Mouse (Mus musculus) CH12.LX (cell line): Measurements from ENCODE around the gene Gm5737. TPM values are rescaled to one million over a fixed set of nuclear protein-coding genes. Genes with fewer than 3 reads are reported as not detected.

ENCODE experiments used
- DNase-seq: peaks from one replicate; pipeline ENCODE4 v3.0.0-alpha.2; 2013; ENCODE audit errors: extremely low read depth
- H3K27ac ChIP-seq: 2 replicates; pipeline ENCODE4 v1.5.1; 2012; ENCODE audit warnings: low read depth, mild to moderate bottlenecking, control low read depth, moderate library complexity; ENCODE audit not compliant: insufficient read depth
- H3K27me3 ChIP-seq: replicated peaks from 2 replicates; pipeline ENCODE3; 2012; ENCODE audit warnings: inconsistent platforms
- H3K36me3 ChIP-seq, 2 experiments: replicated peaks in 1 of 2; 2 replicates each; pipeline versions ENCODE3 to v1.6.1; 2012; ENCODE audit warnings: inconsistent platforms in 1 of 2, low read length in 1 of 2, mild to moderate bottlenecking in 1 of 2, mixed read lengths in 1 of 2, moderate library complexity in 1 of 2; ENCODE audit not compliant: control insufficient read depth in 1 of 2, insufficient read depth in 1 of 2
- H3K4me1 ChIP-seq, 2 experiments: 2 replicates each; pipeline ENCODE4 v1.6.1; 2012; ENCODE audit warnings: inconsistent platforms in 1 of 2, moderate library complexity in 1 of 2; ENCODE audit not compliant: insufficient read depth in 2 of 2, control insufficient read depth in 1 of 2
- H3K4me2 ChIP-seq: 2 replicates; pipeline ENCODE4 v1.6.1; 2012; ENCODE audit warnings: low read depth, mild to moderate bottlenecking, control low read depth; ENCODE audit not compliant: poor library complexity, insufficient read depth, severe bottlenecking
- H3K4me3 ChIP-seq, 3 experiments: fragments of 150-350 bp in 1 of 3; sonication (generic) in 1 of 3; replicated peaks in 1 of 3; 2 replicates each; pipeline versions ENCODE3 to v1.5.1; 2011 to 2012; ENCODE audit warnings: low read depth in 2 of 3, low read length in 2 of 3, mild to moderate bottlenecking in 2 of 3, moderate library complexity in 2 of 3, control low read depth in 1 of 3, improper control_type of control experiment in 1 of 3, inconsistent platforms in 1 of 3, mixed read lengths in 1 of 3; ENCODE audit not compliant: poor library complexity in 1 of 3
- H3K79me2 ChIP-seq: replicated peaks from 2 replicates; pipeline ENCODE4 v1.6.1; 2012; ENCODE audit warnings: mild to moderate bottlenecking, moderate library complexity; ENCODE audit not compliant: control insufficient read depth, poor library complexity, insufficient read depth, severe bottlenecking; ENCODE audit errors: extremely low read depth
- H3K9ac ChIP-seq: 2 replicates; pipeline ENCODE4 v1.6.1; 2012; ENCODE audit warnings: low read depth, mild to moderate bottlenecking, control low read depth, moderate library complexity; ENCODE audit not compliant: insufficient read depth
- H3K9me3 ChIP-seq: replicated peaks from 2 replicates; pipeline ENCODE3; 2012; ENCODE audit warnings: low read length, inconsistent platforms, mixed read lengths
- BHLHE40 ChIP-seq: IDR thresholded peaks from 2 replicates; pipeline ENCODE4 v1.6.1; 2011; ENCODE audit warnings: mild to moderate bottlenecking, low read depth, low read length, improper control_type of control experiment
- CHD1 ChIP-seq: IDR thresholded peaks from 2 replicates; pipeline ENCODE4 v1.6.1; 2012; ENCODE audit warnings: low read depth, low read length, improper control_type of control experiment, inconsistent platforms
- CHD2 ChIP-seq: IDR thresholded peaks from 2 replicates; pipeline ENCODE4 v1.6.1; 2011; ENCODE audit warnings: low read length, improper control_type of control experiment
- CTCF ChIP-seq, 2 experiments: IDR thresholded peaks in 1 of 2; conservative IDR thresholded peaks in 1 of 2; 2 replicates each; pipeline ENCODE4 v1.5.1; 2011 to 2012; ENCODE audit warnings: low read depth in 2 of 2, low read length in 2 of 2, improper control_type of control experiment in 1 of 2, inconsistent platforms in 1 of 2, mild to moderate bottlenecking in 1 of 2, moderate library complexity in 1 of 2
- ETS1 ChIP-seq: conservative IDR thresholded peaks from 2 replicates; pipeline ENCODE4 v1.6.1; 2012; ENCODE audit warnings: low read depth, mild to moderate bottlenecking, inconsistent platforms, low read length, improper control_type of control experiment, moderate library complexity
- GABPA ChIP-seq: IDR thresholded peaks from 2 replicates; pipeline ENCODE4 v1.6.1; 2012; ENCODE audit warnings: low read depth, low read length, improper control_type of control experiment, inconsistent platforms; ENCODE audit not compliant: insufficient replicate concordance
- HCFC1 ChIP-seq: IDR thresholded peaks from 2 replicates; pipeline ENCODE4 v1.6.1; 2012; ENCODE audit warnings: low read depth, mild to moderate bottlenecking, inconsistent platforms, low read length, improper control_type of control experiment
- IRF4 ChIP-seq: IDR thresholded peaks from 2 replicates; pipeline ENCODE4 v1.6.1; 2014; ENCODE audit warnings: low read depth, mild to moderate bottlenecking, inconsistent platforms, low read length, improper control_type of control experiment
- JUN ChIP-seq: IDR thresholded peaks from 2 replicates; pipeline ENCODE4 v1.6.1; 2011; ENCODE audit warnings: low read depth, mild to moderate bottlenecking, low read length, improper control_type of control experiment, moderate library complexity; ENCODE audit not compliant: insufficient read depth
- JUND ChIP-seq: conservative IDR thresholded peaks from 2 replicates; pipeline ENCODE4 v1.6.1; 2011; ENCODE audit warnings: low read depth, low read length, improper control_type of control experiment
- KAT2A ChIP-seq: IDR thresholded peaks from 2 replicates; pipeline ENCODE4 v1.6.1; 2012; ENCODE audit warnings: low read length, improper control_type of control experiment, inconsistent platforms; ENCODE audit not compliant: insufficient replicate concordance
- MXI1 ChIP-seq: IDR thresholded peaks from 2 replicates; pipeline ENCODE4 v1.6.1; 2011; ENCODE audit warnings: mild to moderate bottlenecking, low read depth, low read length, improper control_type of control experiment
- MYC ChIP-seq: IDR thresholded peaks from 2 replicates; pipeline ENCODE4 v1.6.1; 2011; ENCODE audit warnings: low read depth, mild to moderate bottlenecking, improper control_type of control experiment, low read length
- NELFE ChIP-seq: IDR thresholded peaks from 2 replicates; pipeline ENCODE4 v1.6.1; 2011; ENCODE audit warnings: low read depth, low read length, improper control_type of control experiment
- NRF1 ChIP-seq: IDR thresholded peaks from 2 replicates; pipeline ENCODE4 v1.6.1; 2014; ENCODE audit warnings: low read depth, mild to moderate bottlenecking, inconsistent platforms, low read length, improper control_type of control experiment, moderate library complexity
- PAX5 ChIP-seq: IDR thresholded peaks from 2 replicates; pipeline ENCODE4 v1.6.1; 2012; ENCODE audit warnings: low read length, inconsistent platforms, mixed read lengths
- POLR2A ChIP-seq: IDR thresholded peaks from 2 replicates; pipeline ENCODE4 v1.6.1; 2011; ENCODE audit warnings: low read depth, mild to moderate bottlenecking, improper control_type of control experiment, low read length
- POLR2AphosphoS2 ChIP-seq: IDR thresholded peaks from 2 replicates; pipeline ENCODE4 v1.6.1; 2011; ENCODE audit warnings: low read depth, low read length, improper control_type of control experiment
- RAD21 ChIP-seq: IDR thresholded peaks from 2 replicates; pipeline ENCODE4 v1.6.1; 2011; ENCODE audit warnings: low read depth, mild to moderate bottlenecking, low read length, improper control_type of control experiment, moderate library complexity
- RCOR1 ChIP-seq: conservative IDR thresholded peaks from 2 replicates; pipeline ENCODE4 v1.6.1; 2012; ENCODE audit warnings: low read depth, mild to moderate bottlenecking, inconsistent platforms, low read length, improper control_type of control experiment
- SIN3A ChIP-seq: IDR thresholded peaks from 2 replicates; pipeline ENCODE4 v1.6.1; 2012; ENCODE audit warnings: low read length, improper control_type of control experiment, inconsistent platforms
- SMC3 ChIP-seq: IDR thresholded peaks from 2 replicates; pipeline ENCODE4 v1.6.1; 2011; ENCODE audit warnings: low read depth, low read length, improper control_type of control experiment
- TBP ChIP-seq: conservative IDR thresholded peaks from 2 replicates; pipeline ENCODE4 v1.6.1; 2011; ENCODE audit warnings: low read depth, low read length, improper control_type of control experiment
- TCF12 ChIP-seq: IDR thresholded peaks from 2 replicates; pipeline ENCODE4 v1.6.1; 2014; ENCODE audit warnings: low read depth, mild to moderate bottlenecking, inconsistent platforms, low read length, improper control_type of control experiment
- UBTF ChIP-seq: IDR thresholded peaks from 2 replicates; pipeline ENCODE4 v1.6.1; 2012; ENCODE audit warnings: low read depth, mild to moderate bottlenecking, inconsistent platforms, low read length, improper control_type of control experiment, moderate library complexity
- USF2 ChIP-seq: conservative IDR thresholded peaks from 2 replicates; pipeline ENCODE4 v1.6.1; 2011; ENCODE audit warnings: low read depth, low read length, improper control_type of control experiment
- ZC3H11A ChIP-seq: IDR thresholded peaks from 2 replicates; pipeline ENCODE4 v1.6.1; 2012; ENCODE audit warnings: low read depth, mild to moderate bottlenecking, inconsistent platforms, low read length, improper control_type of control experiment
- ZKSCAN1 ChIP-seq: IDR thresholded peaks from 2 replicates; pipeline ENCODE4 v1.6.1; 2012; ENCODE audit warnings: low read depth, inconsistent platforms, low read length, improper control_type of control experiment, borderline replicate concordance
- ZMIZ1 ChIP-seq: IDR thresholded peaks from 2 replicates; pipeline ENCODE4 v1.6.1; 2012; ENCODE audit warnings: low read depth, mild to moderate bottlenecking, inconsistent platforms, low read length, improper control_type of control experiment
- ZNF384 ChIP-seq: IDR thresholded peaks from 2 replicates; pipeline ENCODE4 v1.6.1; 2012; ENCODE audit warnings: low read depth, low read length, improper control_type of control experiment, inconsistent platforms
- dilution Hi-C: fragments of 300-500 bp; cut with MboI; formaldehyde crosslinking; loops from 2 replicates; pipeline ENCODE4 v1.14.3; 2020; ENCODE audit warnings: low sequenced_read_pairs; ENCODE audit not compliant: extremely low pct_unique_long_range_greater_than_20kb, extremely low pct_ligation_motif_present
- in situ Hi-C: fragments of 300-500 bp; cut with MboI; formaldehyde crosslinking; loops from 3 replicates; pipeline ENCODE4 v1.14.3; 2019; ENCODE audit warnings: low sequenced_read_pairs, low pct_ligation_motif_present, low pct_unique_long_range_greater_than_20kb, mixed read lengths
- polyA plus RNA-seq: library from polyadenylated mRNA; unstranded; fragments of >175 nt; gene quantifications from 2 replicates; pipeline ENCODE4 v1.2.1, GENCODE M21; 2012; ENCODE audit warnings: low read depth; ENCODE audit not compliant: insufficient read length
- total RNA-seq, 2 experiments: library from RNA; depleted of rRNA; stranded (reverse); fragments of 300-350 nt in 1 of 2; fragments of >200 nt in 1 of 2; gene quantifications; 2 replicates each; pipeline ENCODE4 v1.2.3; 2012 to 2014

Gene Gm5737
- total and polyA plus RNA-seq, 3 experiments: not detected

- no peak overlapping the region for H3K9ac ChIP-seq
- no peak overlapping the region for H3K27ac ChIP-seq
- H3K4me1 ChIP-seq: peaks cover 4 to 16% of the 10 kb centered on the region in 2 experiments; a peak in 3 of 4 replicates
- no peaks in the 10 kb centered on the region for H3K9me3 ChIP-seq
- H3K4me2 ChIP-seq: no peak overlapping the region
- DNase-seq: no peak
- in situ Hi-C loops (loop anchor here (5.0 to 10.0 kb wide), 2 partner anchors 73 to 195 kb away; partner anchors contain the start of gene Mettl9), dilution Hi-C loops (no loop called here)
- no peak overlapping the region for H3K4me3 ChIP-seq
- no peaks in the 10 kb centered on the region for H3K36me3 ChIP-seq
- no peaks in the 10 kb centered on the region for H3K79me2 ChIP-seq
- TF ChIP-seq HCFC1: no peak
- no peak for TF ChIP-seq ZKSCAN1
- no peak for TF ChIP-seq RCOR1
- TF ChIP-seq NRF1: no peak
- TF ChIP-seq NELFE: no peak
- TF ChIP-seq MYC: no peak
- no peak for TF ChIP-seq POLR2AphosphoS2
- no peak for TF ChIP-seq USF2
- no peak for TF ChIP-seq CHD1
- H3K27me3 ChIP-seq: no peaks in the 10 kb centered on the region
Measured at GRCm38 (mm10) chr7:120839786-120840185, 27.6 kb downstream of the Gm5737 start.

GRCm38 (mm10) chr7:120842345-120843036, 30.3 kb downstream of the Gm5737 start, which contains the start of gene Eef2k:
Eef2k (plus strand) TSS chr7:120842831.
- peak within 1 kb of the TSS; percentile 23 for H3K9ac ChIP-seq
- peak within 1 kb of the TSS; percentile 12; the same call in 1 of the 2 replicates for H3K27ac ChIP-seq
- in situ Hi-C loops (no loop called here), dilution Hi-C loops (no loop called here)
- peaks cover 13 to 36% of the 10 kb centered on the region in 2 experiments for H3K4me1 ChIP-seq
- H3K27me3 ChIP-seq: no peaks in the 10 kb centered on the region
- peak; percentile 95 for DNase-seq
- no peaks in the 10 kb centered on the region for H3K36me3 ChIP-seq
- no peaks in the 10 kb centered on the region for H3K79me2 ChIP-seq
- H3K9me3 ChIP-seq: no peaks in the 10 kb centered on the region
- peak within 1 kb of the TSS; percentile 64 to 76 (median 69) for H3K4me3 ChIP-seq
- peak within 1 kb of the TSS; percentile 53 for H3K4me2 ChIP-seq
- TF ChIP-seq ZC3H11A: no peak
- peak; percentile 36 for TF ChIP-seq NRF1
- no peak for TF ChIP-seq RCOR1
- no peak for TF ChIP-seq HCFC1
- no peak for TF ChIP-seq ETS1
- TF ChIP-seq UBTF: peak; percentile 98
- peak; percentile 99 for TF ChIP-seq BHLHE40
- TF ChIP-seq KAT2A: 0 out of 2 replicates have a peak, but pooled peaks have one; percentile 55
- TF ChIP-seq TBP: peak; percentile 99
- TF ChIP-seq PAX5: no peak
- TF ChIP-seq SIN3A: peak; percentile 65; the same call in 1 of the 2 replicates
- TF ChIP-seq CHD2: no peak
- TF ChIP-seq RAD21: peak; percentile 64
- TF ChIP-seq ZMIZ1: no peak
- TF ChIP-seq SMC3: peak; percentile 50
- 0 out of 2 replicates have a peak, but pooled peaks have one; percentile 34 for TF ChIP-seq IRF4
- TF ChIP-seq JUND: no peak
- TF ChIP-seq USF2: peak; percentile 61
- peak; percentile 22; the same call in 1 of the 2 replicates for TF ChIP-seq POLR2A
- no peak for TF ChIP-seq GABPA
- TF ChIP-seq ZKSCAN1: no peak
- peak; percentile 94 for TF ChIP-seq ZNF384
- peak; percentile 85 for TF ChIP-seq MXI1
- TF ChIP-seq CHD1: no peak
- peak in 1 of 2 experiments; percentile 63; a peak in 2 of 4 replicates for TF ChIP-seq CTCF (conservative IDR thresholded peaks at IDR 0.05 in 1 of 2, IDR thresholded peaks at IDR 0.05 in 1 of 2; ENCODE audit: low read depth in 2 of 2, low read length in 2 of 2)
- TF ChIP-seq TCF12: peak; percentile 41; the same call in 1 of the 2 replicates
- TF ChIP-seq POLR2AphosphoS2: no peak
- no peak for TF ChIP-seq JUN
